12 mouse cellular contexts compared by ENCODE assay signal in genomic region chr1:138982611-138983010, GRCm38 (mm10). TPM values are rescaled to one million over a fixed set of nuclear protein-coding genes. Genes with fewer than 3 reads are reported as not detected.
DNase-seq lines count a peak whose midpoint lies in the region; ATAC-seq and TF ChIP-seq lines count a peak whose summit lies in the region.
"Had no signal": no experiment of that assay in that cellular context is flagged by ENCODE, and none has a peak within 500 bp of the region (broad histone marks: within the 10 kb centered on the region; RNA-seq: fewer than 3 reads in every experiment).

No protein-coding gene starts in this region.

- 0 out of 2 replicates have a peak overlapping the region, but pooled peaks have one; percentile 8 for H3K4me2 ChIP-seq in heart, embryonic 14.5 days (ENCODE audit: low read length)
- no peak overlapping the region for H3K4me2 ChIP-seq in midbrain, embryonic 12.5 days (replicated peaks)
- no peak overlapping the region for H3K4me2 ChIP-seq in midbrain, embryonic 15.5 days
- no peak overlapping the region for H3K4me2 ChIP-seq in hindbrain, embryonic 15.5 days
- H3K4me2 ChIP-seq in myocyte (ENCODE audit: low read depth), result peak overlapping the region; percentile 73

- H3K36me3 ChIP-seq in heart, embryonic 14.5 days (ENCODE audit: control insufficient read depth, insufficient read depth, low read length), result no peaks in the 10 kb centered on the region
- no peaks in the 10 kb centered on the region for H3K36me3 ChIP-seq in midbrain, embryonic 12.5 days
- no peaks in the 10 kb centered on the region for H3K36me3 ChIP-seq in midbrain, embryonic 15.5 days (replicated peaks)
- H3K36me3 ChIP-seq in hindbrain, embryonic 15.5 days, result no peaks in the 10 kb centered on the region
- no peaks in the 10 kb centered on the region for H3K36me3 ChIP-seq in myocyte (ENCODE audit: control insufficient read depth, insufficient read depth)
- H3K36me3 ChIP-seq: embryonic facial prominence, embryonic 10.5 days had no signal

- TF ChIP-seq POLR2A in myocyte (IDR thresholded peaks at IDR 0.05; ENCODE audit: insufficient read length, low read depth), result no peak

- no peaks in the 10 kb centered on the region for H3K27me3 ChIP-seq in heart, embryonic 14.5 days (ENCODE audit: control insufficient read depth, insufficient read depth, low read length)
- H3K27me3 ChIP-seq in midbrain, embryonic 12.5 days, result no peaks in the 10 kb centered on the region
- no peaks in the 10 kb centered on the region for H3K27me3 ChIP-seq in midbrain, embryonic 15.5 days (replicated peaks)
- H3K27me3 ChIP-seq in hindbrain, embryonic 15.5 days, result no peaks in the 10 kb centered on the region
- no peaks in the 10 kb centered on the region for H3K27me3 ChIP-seq in myocyte (ENCODE audit: control insufficient read depth, insufficient read depth, insufficient read length)

- WGBS in heart, embryonic 14.5 days, result 56% methylated on average over 5 of the region's 5 CpGs
- WGBS in midbrain, embryonic 12.5 days, result 58% methylated on average over 5 of the region's 5 CpGs
- 43% methylated on average over 5 of the region's 5 CpGs for WGBS in midbrain, embryonic 15.5 days
- WGBS in hindbrain, embryonic 15.5 days, result 54% methylated on average over 5 of the region's 5 CpGs

- H3K79me2 ChIP-seq in myocyte (ENCODE audit: control insufficient read depth, insufficient read depth), result peaks cover 23% of the 10 kb centered on the region

- ATAC-seq in heart, embryonic 14.5 days (ENCODE audit: insufficient number of reproducible peaks, insufficient read depth, low FRiP score, low read depth), result no peak
- no peak for ATAC-seq in midbrain, embryonic 12.5 days (ENCODE audit: low FRiP score, low read depth)
- ATAC-seq in midbrain, embryonic 15.5 days (replicated peaks), result no peak; the same call in 1 of the 2 replicates
- no peak for ATAC-seq in hindbrain, embryonic 15.5 days (ENCODE audit: low FRiP score, low read depth)

- H3K9me3 ChIP-seq in heart, embryonic 14.5 days (ENCODE audit: control insufficient read depth, low read length), result no peaks in the 10 kb centered on the region
- H3K9me3 ChIP-seq in midbrain, embryonic 12.5 days, result no peaks in the 10 kb centered on the region
- no peaks in the 10 kb centered on the region for H3K9me3 ChIP-seq in midbrain, embryonic 15.5 days
- no peaks in the 10 kb centered on the region for H3K9me3 ChIP-seq in hindbrain, embryonic 15.5 days
- H3K9me3 ChIP-seq: embryonic facial prominence, embryonic 10.5 days had no signal

- H3K9ac ChIP-seq in heart, embryonic 14.5 days (ENCODE audit: low read length), result peak overlapping the region; percentile 25; the same call in 1 of the 2 replicates
- H3K9ac ChIP-seq in midbrain, embryonic 12.5 days (replicated peaks), result no peak overlapping the region
- no peak overlapping the region for H3K9ac ChIP-seq in midbrain, embryonic 15.5 days
- no peak overlapping the region for H3K9ac ChIP-seq in hindbrain, embryonic 15.5 days
- H3K9ac ChIP-seq: liver, embryonic 14.5 days had no signal

- peaks cover 8 to 30% of the 10 kb centered on the region in 2 experiments for H3K4me1 ChIP-seq in heart, embryonic 14.5 days (ENCODE audit: control insufficient read depth in 2 of 2, insufficient read depth in 2 of 2, low read length in 2 of 2)
- peaks cover 12% of the 10 kb centered on the region for H3K4me1 ChIP-seq in midbrain, embryonic 12.5 days
- H3K4me1 ChIP-seq in midbrain, embryonic 15.5 days, result peaks cover 7% of the 10 kb centered on the region
- peaks cover 16% of the 10 kb centered on the region for H3K4me1 ChIP-seq in hindbrain, embryonic 15.5 days (replicated peaks)

- peak overlapping the region; percentile 20 to 55 for H3K27ac ChIP-seq in heart, embryonic 14.5 days (replicated peaks in 1 of 2; ENCODE audit: control insufficient read depth in 1 of 2, insufficient read depth in 1 of 2, low read depth in 2 of 2, low read length in 2 of 2)
- H3K27ac ChIP-seq in midbrain, embryonic 12.5 days (replicated peaks), result 0 out of 2 replicates have a peak overlapping the region, but pooled peaks have one; percentile 25
- H3K27ac ChIP-seq in midbrain, embryonic 15.5 days, result no peak overlapping the region
- H3K27ac ChIP-seq in hindbrain, embryonic 15.5 days (replicated peaks), result 0 out of 2 replicates have a peak overlapping the region, but pooled peaks have one; percentile 30
- H3K27ac ChIP-seq: embryonic facial prominence, embryonic 10.5 days; kidney, postnatal 0 days; liver, embryonic 14.5 days had no signal

- no peak for DNase-seq in heart, adult 9 months (ENCODE audit: low spot score in 2 of 2)
- DNase-seq in left cerebral cortex, adult 8-10 months (ENCODE audit: low spot score in 2 of 2), result no peak
- DNase-seq: cerebellum, adult 11-12 months; thymus, postnatal 36 days had no signal

- no peak overlapping the region for H3ac ChIP-seq in myocyte (ENCODE audit: control insufficient read depth, insufficient read length)

- no peak overlapping the region for H3K4me3 ChIP-seq in heart, embryonic 14.5 days (ENCODE audit: control insufficient read depth in 1 of 2, insufficient read depth in 1 of 2, low read depth in 1 of 2, low read length in 2 of 2)
- no peak overlapping the region for H3K4me3 ChIP-seq in midbrain, embryonic 12.5 days
- no peak overlapping the region for H3K4me3 ChIP-seq in midbrain, embryonic 15.5 days
- H3K4me3 ChIP-seq in hindbrain, embryonic 15.5 days, result no peak overlapping the region
- H3K4me3 ChIP-seq in myocyte, result no peak overlapping the region
- H3K4me3 ChIP-seq: embryonic facial prominence, embryonic 10.5 days had no signal

TF ChIP-seq in myocyte, 11 proteins besides CTCF, POLR2A, EP300 and RAD21:
- no peak for TF ChIP-seq E2F4 (IDR thresholded peaks at IDR 0.05; ENCODE audit: insufficient read depth)
- TF ChIP-seq MYOD1 (IDR thresholded peaks at IDR 0.05; ENCODE audit: control insufficient read depth in 1 of 3, insufficient read length in 2 of 3, low read depth in 2 of 3), result no peak

RNA-seq across cellular contexts. Expression of gene Dennd1b, which starts 19.4 kb away (rescaled TPM):
- polyA plus RNA-seq in heart, embryonic 14.5 days (2014; fragmentation: Nextera tagmentation; extraction: Ambion mirVana), result 16.8 and 18.6 TPM in 2 replicates
- polyA plus RNA-seq in midbrain, embryonic 12.5 days (2016; fragmentation: Nextera tagmentation; extraction: Ambion mirVana), result 15.3 and 18.8 TPM in 2 replicates
- polyA plus RNA-seq in midbrain, embryonic 15.5 days (2015; fragmentation: Nextera tagmentation; extraction: Ambion mirVana), result 11.9 and 12.7 TPM in 2 replicates
- 7.9 and 12.1 TPM in 2 replicates for polyA plus RNA-seq in hindbrain, embryonic 15.5 days (2015; fragmentation: Nextera tagmentation; extraction: Ambion mirVana)
- polyA plus RNA-seq in myocyte (2012; fragmentation: generic; extraction: Trizol), result 1.3 TPM
- 10 to 100 TPM; 43.2 to 61.9 (median 57.9) TPM for total RNA-seq in left cerebral cortex, adult 8-10 months (2022)

Comparison
In these comparisons a context has a peak if more than half of its experiments do, and no peak if none do; other contexts are left out.
1. H3K4me2 ChIP-seq: peak in heart, embryonic 14.5 days (single experiment) and myocyte (single experiment); none in midbrain, embryonic 12.5 days (single experiment), midbrain, embryonic 15.5 days (single experiment) and hindbrain, embryonic 15.5 days (single experiment).